Mouse (Mus musculus): Measurements from ENCODE around the gene Spin1. TPM values are rescaled to one million over a fixed set of nuclear protein-coding genes. Genes with fewer than 3 reads are reported as not detected.

Gene Spin1
- total and polyA plus RNA-seq, 3 experiments = 14.2 to 33.7 (median 33.5) TPM

GRCm38 (mm10) chr13:51080801-51081200 lies 19.9 kb upstream of the Spin1 start:
- no peak overlapping the region for H3K9ac ChIP-seq (ENCODE audit: low read depth, low read length)
- H3K27me3 ChIP-seq (ENCODE audit: control insufficient read depth, insufficient read depth, low read length) = no peaks in the 10 kb centered on the region
- intact Hi-C loops (cut with DNase I) = no loop called here
- H3K4me3 ChIP-seq = no peak overlapping the region
- H3K4me1 ChIP-seq (ENCODE audit: control insufficient read depth, insufficient read depth, low read length) = no peaks in the 10 kb centered on the region
- H3K79me2 ChIP-seq (replicated peaks; ENCODE audit: control insufficient read depth, insufficient read depth, low read length) = no peaks in the 10 kb centered on the region
- no peak for TF ChIP-seq CTCF (IDR thresholded peaks at IDR 0.05)
- no peak for TF ChIP-seq EP300 (IDR thresholded peaks at IDR 0.05; ENCODE audit: insufficient read depth, low read depth, low read length)
- TF ChIP-seq POLR2A (IDR thresholded peaks at IDR 0.05; ENCODE audit: insufficient read depth, low read depth, low read length) = no peak
- H3K36me3 ChIP-seq (ENCODE audit: control insufficient read depth, insufficient read depth, low read length) = no peaks in the 10 kb centered on the region
- no peak for DNase-seq
- WGBS = 80% methylated on average over 2 of the region's 2 CpGs
- H3K27ac ChIP-seq = no peak overlapping the region

- TF ChIP-seq POLR2A (IDR thresholded peaks at IDR 0.05; ENCODE audit: insufficient read depth, low read depth, low read length) = no peak
- no peak for TF ChIP-seq CTCF (IDR thresholded peaks at IDR 0.05)
- TF ChIP-seq EP300 (IDR thresholded peaks at IDR 0.05; ENCODE audit: insufficient read depth, low read depth, low read length) = no peak
- H3K27ac ChIP-seq = no peak overlapping the region
- H3K79me2 ChIP-seq (replicated peaks; ENCODE audit: control insufficient read depth, insufficient read depth, low read length) = no peaks in the 10 kb centered on the region
- no peaks in the 10 kb centered on the region for H3K27me3 ChIP-seq (ENCODE audit: control insufficient read depth, insufficient read depth, low read length)
- H3K36me3 ChIP-seq (ENCODE audit: control insufficient read depth, insufficient read depth, low read length) = no peaks in the 10 kb centered on the region
- no peak for DNase-seq
- intact Hi-C loops (cut with DNase I) = no loop called here
- no peaks in the 10 kb centered on the region for H3K4me1 ChIP-seq (ENCODE audit: control insufficient read depth, insufficient read depth, low read length)
- no peak overlapping the region for H3K9ac ChIP-seq (ENCODE audit: low read depth, low read length)
- no peak overlapping the region for H3K4me3 ChIP-seq
Measured at GRCm38 (mm10) chr13:51084241-51084640, 16.4 kb upstream of the Spin1 start.

GRCm38 (mm10) chr13:51085941-51086340 lies 14.7 kb upstream of the Spin1 start:
- intact Hi-C loops (cut with DNase I) = no loop called here
- Histone ChIP-seq H3K79me2 (replicated peaks; ENCODE audit: control insufficient read depth, insufficient read depth, low read length) (no peaks in the 10 kb centered on the region), H3K4me3 (no peak overlapping the region), H3K27ac (no peak overlapping the region), H3K4me1 (ENCODE audit: control insufficient read depth, insufficient read depth, low read length) (no peaks in the 10 kb centered on the region), H3K27me3 (ENCODE audit: control insufficient read depth, insufficient read depth, low read length) (no peaks in the 10 kb centered on the region), H3K36me3 (ENCODE audit: control insufficient read depth, insufficient read depth, low read length) (no peaks in the 10 kb centered on the region), H3K9ac (ENCODE audit: low read depth, low read length) (no peak overlapping the region)
- no peak for DNase-seq
- WGBS = 92% methylated on average over 11 of the region's 11 CpGs
- no peak for TF ChIP-seq CTCF (IDR thresholded peaks at IDR 0.05)
- no peak for TF ChIP-seq POLR2A (IDR thresholded peaks at IDR 0.05; ENCODE audit: insufficient read depth, low read depth, low read length)
- TF ChIP-seq EP300 (IDR thresholded peaks at IDR 0.05; ENCODE audit: insufficient read depth, low read depth, low read length) = no peak

- Histone ChIP-seq H3K36me3 (ENCODE audit: control insufficient read depth, insufficient read depth, low read length) (no peaks in the 10 kb centered on the region), H3K4me1 (ENCODE audit: control insufficient read depth, insufficient read depth, low read length) (no peaks in the 10 kb centered on the region), H3K27ac (no peak overlapping the region), H3K9ac (ENCODE audit: low read depth, low read length) (no peak overlapping the region), H3K4me3 (no peak overlapping the region), H3K79me2 (replicated peaks; ENCODE audit: control insufficient read depth, insufficient read depth, low read length) (no peaks in the 10 kb centered on the region), H3K27me3 (ENCODE audit: control insufficient read depth, insufficient read depth, low read length) (no peaks in the 10 kb centered on the region)
- intact Hi-C loops (cut with DNase I) = no loop called here
- DNase-seq = no peak
- WGBS = 89% methylated on average over 4 of the region's 4 CpGs
- TF ChIP-seq EP300 (IDR thresholded peaks at IDR 0.05; ENCODE audit: insufficient read depth, low read depth, low read length) = no peak
- TF ChIP-seq CTCF (IDR thresholded peaks at IDR 0.05) = no peak
- TF ChIP-seq POLR2A (IDR thresholded peaks at IDR 0.05; ENCODE audit: insufficient read depth, low read depth, low read length) = no peak
Measured at GRCm38 (mm10) chr13:51087253-51087652, 13.4 kb upstream of the Spin1 start.

GRCm38 (mm10) chr13:51088207-51088606 lies 12.5 kb upstream of the Spin1 start:
- Histone ChIP-seq H3K36me3 (ENCODE audit: control insufficient read depth, insufficient read depth, low read length) (no peaks in the 10 kb centered on the region), H3K79me2 (replicated peaks; ENCODE audit: control insufficient read depth, insufficient read depth, low read length) (no peaks in the 10 kb centered on the region), H3K27ac (no peak overlapping the region), H3K4me1 (ENCODE audit: control insufficient read depth, insufficient read depth, low read length) (no peaks in the 10 kb centered on the region), H3K9ac (ENCODE audit: low read depth, low read length) (no peak overlapping the region), H3K4me3 (no peak overlapping the region), H3K27me3 (ENCODE audit: control insufficient read depth, insufficient read depth, low read length) (no peaks in the 10 kb centered on the region)
- TF ChIP-seq POLR2A (IDR thresholded peaks at IDR 0.05; ENCODE audit: insufficient read depth, low read depth, low read length) (no peak), EP300 (IDR thresholded peaks at IDR 0.05; ENCODE audit: insufficient read depth, low read depth, low read length) (no peak)
- intact Hi-C loops (cut with DNase I) = no loop called here
- no peak for DNase-seq
- 50% methylated on average over 4 of the region's 4 CpGs for WGBS

- Histone ChIP-seq H3K79me2 (replicated peaks; ENCODE audit: control insufficient read depth, insufficient read depth, low read length) (no peaks in the 10 kb centered on the region), H3K4me3 (no peak overlapping the region), H3K27ac (no peak overlapping the region), H3K4me1 (ENCODE audit: control insufficient read depth, insufficient read depth, low read length) (no peaks in the 10 kb centered on the region), H3K36me3 (ENCODE audit: control insufficient read depth, insufficient read depth, low read length) (no peaks in the 10 kb centered on the region), H3K9ac (ENCODE audit: low read depth, low read length) (no peak overlapping the region), H3K27me3 (ENCODE audit: control insufficient read depth, insufficient read depth, low read length) (no peaks in the 10 kb centered on the region)
- no peak for DNase-seq
- WGBS = 67% methylated on average over 4 of the region's 4 CpGs
- intact Hi-C loops (cut with DNase I) = no loop called here
- no peak for TF ChIP-seq EP300 (IDR thresholded peaks at IDR 0.05; ENCODE audit: insufficient read depth, low read depth, low read length)
- TF ChIP-seq CTCF (IDR thresholded peaks at IDR 0.05) = no peak
- no peak for TF ChIP-seq POLR2A (IDR thresholded peaks at IDR 0.05; ENCODE audit: insufficient read depth, low read depth, low read length)
Measured at GRCm38 (mm10) chr13:51089058-51089457, 11.6 kb upstream of the Spin1 start.
